Mouse (Mus musculus) R1 (cell line): ENCODE data around the gene Vmn2r120.

Source experiments
- DNase-seq: peaks from one replicate; pipeline ENCODE4 v3.0.0-alpha.2; 2018; ENCODE audit warnings: low read depth, low spot score

The Vmn2r120 gene

GRCm38 (mm10) chr17:57545405-57545804, at the start of gene Vmn2r120:
Vmn2r120 (minus strand) TSS chr17:57545505.
- no peak for DNase-seq

DNA sequence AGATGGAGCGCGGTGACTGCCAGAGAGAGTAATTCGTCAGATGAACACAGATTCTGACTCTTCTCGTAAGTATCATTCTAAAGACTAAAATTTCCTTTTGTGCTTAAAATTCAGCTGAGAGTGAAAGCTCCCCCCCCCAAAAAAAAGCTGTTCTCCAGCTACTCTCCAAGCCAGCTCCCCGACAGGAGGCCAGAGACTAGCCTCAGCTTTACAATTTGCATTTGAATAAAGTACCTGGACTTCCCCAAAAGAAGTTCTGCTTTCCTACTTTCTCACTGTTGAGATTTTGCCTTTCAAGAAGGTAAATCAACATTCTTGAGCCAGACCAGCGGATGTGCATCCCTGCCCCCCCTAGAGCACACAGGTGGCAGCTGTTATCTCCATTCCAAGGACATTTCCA, 42.0 kb upstream of the Vmn2r120 start:
- DNase-seq, result peak; percentile 16

DNA sequence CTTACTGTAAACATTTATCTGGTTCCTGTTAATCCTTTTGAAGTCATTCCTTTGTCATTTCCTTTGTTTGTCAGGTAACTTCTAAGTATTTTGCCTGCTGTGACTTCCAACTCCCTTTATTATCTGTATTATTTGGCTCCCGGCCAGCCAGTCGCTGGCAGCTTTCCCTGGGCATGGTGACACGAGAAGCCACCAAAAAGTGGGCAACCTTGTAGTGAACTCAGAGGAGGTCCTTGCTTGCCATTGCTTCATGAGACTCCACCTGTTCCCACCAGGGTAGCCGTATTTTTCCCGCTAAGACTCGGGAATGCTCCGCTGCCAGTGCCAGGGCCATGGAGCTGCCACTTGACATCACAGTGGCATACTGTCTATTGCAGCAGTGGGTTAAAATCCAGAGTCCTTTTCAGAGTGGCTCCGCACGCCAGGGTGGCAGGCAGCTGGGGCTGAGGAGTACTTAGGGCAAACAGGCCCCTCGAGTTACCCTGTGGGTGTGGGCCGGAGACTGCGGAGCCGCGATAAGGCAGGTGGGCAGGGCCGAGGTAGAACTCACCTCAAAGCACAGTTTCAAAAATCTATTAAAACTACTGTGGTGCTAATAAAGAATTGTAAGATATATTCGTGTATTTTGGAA, 28.9 kb upstream of the Vmn2r120 start:
- no peak for DNase-seq
